Mouse (Mus musculus) CD8-positive naive resting alpha-beta T cell, adult 2 months (primary cell): ENCODE measurements at regions not wholly inside any gene's neighbourhood (a gene's known extent, or its start where the extent isn't known, plus 50 kb on each side); places are given as distances from the start of the nearest gene placed in this dataset.

Experiments used
- DNase-seq, 2 experiments: peaks; one replicate each; pipeline ENCODE4 v3.0.0; 2022; ENCODE audit warnings: low read depth in 2 of 2, low spot score in 2 of 2

GRCm38 (mm10) chr16:24153943-24154342 lies 165.3 kb upstream of the Bcl6 start:
- peak; percentile 77 to 80 for DNase-seq

- DNase-seq = peak in 1 of 2 experiments; percentile 41
These were observed 163.2 kb upstream of the Bcl6 start for GRCm38 (mm10) chr16:24151831-24152247.

GRCm38 (mm10) chr16:24151178-24151725 lies 162.6 kb upstream of the Bcl6 start:
- DNase-seq = peak; percentile 18 to 29

- DNase-seq = no peak
These were observed 161.9 kb upstream of the Bcl6 start for GRCm38 (mm10) chr16:24150512-24150911.

- DNase-seq = no peak
These were observed 160.8 kb upstream of the Bcl6 start for GRCm38 (mm10) chr16:24149441-24149840.

GRCm38 (mm10) chr16:24143894-24144293 lies 155.2 kb upstream of the Bcl6 start:
- DNase-seq = no peak

- DNase-seq = no peak
These were observed 154.4 kb upstream of the Bcl6 start for GRCm38 (mm10) chr16:24142915-24143541.

- no peak for DNase-seq
These were observed 150.5 kb upstream of the Bcl6 start for GRCm38 (mm10) chr16:24139109-24139508.

GRCm38 (mm10) chr16:24137266-24138033 lies 148.8 kb upstream of the Bcl6 start:
- DNase-seq = no peak

- DNase-seq = no peak
These were observed 148.0 kb upstream of the Bcl6 start for GRCm38 (mm10) chr16:24136483-24137148.

GRCm38 (mm10) chr16:24135841-24136240 lies 147.2 kb upstream of the Bcl6 start:
- DNase-seq = no peak

GRCm38 (mm10) chr16:24135351-24135750 lies 146.7 kb upstream of the Bcl6 start:
- DNase-seq = no peak

GRCm38 (mm10) chr16:24134486-24135050 lies 145.9 kb upstream of the Bcl6 start:
- DNase-seq = no peak

GRCm38 (mm10) chr16:24130646-24131045 lies 142.0 kb upstream of the Bcl6 start:
- no peak for DNase-seq

GRCm38 (mm10) chr16:24129701-24130100 lies 141.0 kb upstream of the Bcl6 start:
- DNase-seq = no peak

- DNase-seq = no peak
These were observed 139.9 kb upstream of the Bcl6 start for GRCm38 (mm10) chr16:24128566-24128965.

GRCm38 (mm10) chr16:24124766-24125165 lies 136.1 kb upstream of the Bcl6 start:
- DNase-seq = no peak

- DNase-seq = no peak
These were observed 135.4 kb upstream of the Bcl6 start for GRCm38 (mm10) chr16:24124083-24124482.

- DNase-seq = no peak
These were observed 133.0 kb upstream of the Bcl6 start for GRCm38 (mm10) chr16:24121633-24122032.

- no peak for DNase-seq
These were observed 132.2 kb upstream of the Bcl6 start for GRCm38 (mm10) chr16:24120836-24121235.

- no peak for DNase-seq
These were observed 129.8 kb upstream of the Bcl6 start for GRCm38 (mm10) chr16:24118487-24118886.
